Mouse (Mus musculus) MEL (cell line): Measurements from ENCODE around the gene Arhgap23. TPM values are rescaled to one million over a fixed set of nuclear protein-coding genes. Genes with fewer than 3 reads are reported as not detected.

Experiments
- DNase-seq: peaks from one replicate; pipeline ENCODE4 v3.0.0; 2011; ENCODE audit warnings: low read depth, low spot score
- H3K27ac ChIP-seq: 2 replicates; pipeline ENCODE4 v1.5.1; 2012; ENCODE audit warnings: low read depth, mild to moderate bottlenecking, control low read depth, low read length, moderate library complexity; ENCODE audit not compliant: control insufficient read depth
- H3K27me3 ChIP-seq, 2 experiments: fragments of 150-350 bp in 1 of 2; sonication (generic) in 1 of 2; 2 replicates each; pipeline ENCODE4 v1.6.1; 2012; ENCODE audit warnings: low read length in 2 of 2, mild to moderate bottlenecking in 2 of 2, improper control_type of control experiment in 1 of 2, moderate library complexity in 1 of 2; ENCODE audit not compliant: insufficient read depth in 2 of 2, control insufficient read depth in 1 of 2
- H3K36me3 ChIP-seq, 2 experiments: 2 replicates each; pipeline ENCODE4 v1.6.1; 2012 to 2014; ENCODE audit warnings: low read length in 2 of 2, improper control_type of control experiment in 1 of 2, inconsistent platforms in 1 of 2, mild to moderate bottlenecking in 1 of 2; ENCODE audit not compliant: insufficient read depth in 2 of 2, control insufficient read depth in 1 of 2
- H3K4me1 ChIP-seq, 2 experiments: fragments of 150-350 bp in 1 of 2; sonication (generic) in 1 of 2; 2 replicates each; pipeline ENCODE4 v1.6.1; 2012; ENCODE audit warnings: low read length in 2 of 2, improper control_type of control experiment in 1 of 2, mild to moderate bottlenecking in 1 of 2; ENCODE audit not compliant: insufficient read depth in 2 of 2, control insufficient read depth in 1 of 2
- H3K4me3 ChIP-seq, 2 experiments: fragments of 150-350 bp in 1 of 2; sonication (generic) in 1 of 2; 2 replicates each; pipeline ENCODE4 v1.5.1; 2012; ENCODE audit warnings: low read depth in 2 of 2, low read length in 2 of 2, mild to moderate bottlenecking in 2 of 2, moderate library complexity in 2 of 2, control low read depth in 1 of 2, improper control_type of control experiment in 1 of 2; ENCODE audit not compliant: control insufficient read depth in 1 of 2, insufficient read depth in 1 of 2
- H3K79me2 ChIP-seq: 2 replicates; pipeline ENCODE4 v1.6.1; 2012; ENCODE audit warnings: mild to moderate bottlenecking, low read length, moderate library complexity; ENCODE audit not compliant: control insufficient read depth, poor library complexity, insufficient read depth
- H3K9ac ChIP-seq: 2 replicates; pipeline ENCODE4 v1.6.1; 2012; ENCODE audit warnings: low read depth, mild to moderate bottlenecking, control low read depth, low read length, moderate library complexity; ENCODE audit not compliant: control insufficient read depth, poor library complexity, severe bottlenecking
- H3K9me3 ChIP-seq: fragments of 150-350 bp; sonication (generic); replicated peaks from 2 replicates; pipeline ENCODE4 v1.6.1; 2012; ENCODE audit warnings: mild to moderate bottlenecking, low read length, improper control_type of control experiment, moderate library complexity; ENCODE audit not compliant: insufficient read depth
- CHD1 ChIP-seq: IDR thresholded peaks from 2 replicates; pipeline ENCODE4 v1.6.1; 2012; ENCODE audit warnings: low read depth, mild to moderate bottlenecking, inconsistent platforms, low read length, improper control_type of control experiment
- CTCF ChIP-seq, 3 experiments: IDR thresholded peaks in 2 of 3; conservative IDR thresholded peaks in 1 of 3; 2 replicates each; pipeline ENCODE4 v1.5.1; 2011 to 2012; ENCODE audit warnings: low read length in 3 of 3, low read depth in 2 of 3, mild to moderate bottlenecking in 2 of 3, improper control_type of control experiment in 1 of 3, inconsistent platforms in 1 of 3, mixed read lengths in 1 of 3, moderate library complexity in 1 of 3; ENCODE audit not compliant: control insufficient read depth in 1 of 3, insufficient read depth in 1 of 3, poor library complexity in 1 of 3, severe bottlenecking in 1 of 3
- EP300 ChIP-seq, 2 experiments: IDR thresholded peaks; 2 replicates each; pipeline ENCODE4 v1.6.1; 2011; ENCODE audit warnings: improper control_type of control experiment in 2 of 2, low read length in 2 of 2, low read depth in 1 of 2, mild to moderate bottlenecking in 1 of 2
- GATA1 ChIP-seq: IDR thresholded peaks from 2 replicates; pipeline ENCODE4 v1.6.1; 2011; ENCODE audit warnings: low read depth, low read length, improper control_type of control experiment
- MAFK ChIP-seq: IDR thresholded peaks from 2 replicates; pipeline ENCODE4 v1.6.1; 2011; ENCODE audit warnings: low read depth, mild to moderate bottlenecking, low read length, improper control_type of control experiment, borderline replicate concordance
- MEF2A ChIP-seq: IDR thresholded peaks from 2 replicates; pipeline ENCODE4 v1.6.1; 2014; ENCODE audit warnings: low read depth, mild to moderate bottlenecking, inconsistent platforms, low read length, improper control_type of control experiment; ENCODE audit not compliant: poor library complexity, insufficient replicate concordance, severe bottlenecking; ENCODE audit errors: extremely low read depth
- MYB ChIP-seq: IDR thresholded peaks from 2 replicates; pipeline ENCODE4 v1.6.1; 2011; ENCODE audit warnings: mild to moderate bottlenecking, low read depth, low read length, improper control_type of control experiment
- POLR2A ChIP-seq, 2 experiments: IDR thresholded peaks; 2 replicates each; pipeline ENCODE4 v1.6.1; 2011 to 2012; ENCODE audit warnings: low read length in 2 of 2, mild to moderate bottlenecking in 2 of 2, control low read depth in 1 of 2, improper control_type of control experiment in 1 of 2, low read depth in 1 of 2, moderate library complexity in 1 of 2; ENCODE audit not compliant: control insufficient read depth in 1 of 2, insufficient read depth in 1 of 2, poor library complexity in 1 of 2
- RAD21 ChIP-seq: IDR thresholded peaks from 2 replicates; pipeline ENCODE4 v1.6.1; 2011; ENCODE audit warnings: mild to moderate bottlenecking, low read depth, low read length, improper control_type of control experiment
- RCOR1 ChIP-seq: IDR thresholded peaks from 2 replicates; pipeline ENCODE4 v1.6.1; 2012; ENCODE audit warnings: low read depth, mild to moderate bottlenecking, inconsistent platforms, low read length, improper control_type of control experiment
- SMC3 ChIP-seq: IDR thresholded peaks from 2 replicates; pipeline ENCODE4 v1.6.1; 2011; ENCODE audit warnings: low read depth, low read length, improper control_type of control experiment
- TCF12 ChIP-seq: IDR thresholded peaks from 2 replicates; pipeline ENCODE4 v1.6.1; 2014; ENCODE audit warnings: low read depth, mild to moderate bottlenecking, inconsistent platforms, low read length, improper control_type of control experiment, moderate library complexity
- UBTF ChIP-seq: IDR thresholded peaks from 2 replicates; pipeline ENCODE4 v1.6.1; 2012; ENCODE audit warnings: low read depth, mild to moderate bottlenecking, inconsistent platforms, low read length, improper control_type of control experiment, moderate library complexity, borderline replicate concordance; ENCODE audit not compliant: insufficient read depth
- ZC3H11A ChIP-seq: IDR thresholded peaks from 2 replicates; pipeline ENCODE4 v1.6.1; 2012; ENCODE audit warnings: low read depth, mild to moderate bottlenecking, inconsistent platforms, low read length, improper control_type of control experiment
- ZKSCAN1 ChIP-seq: IDR thresholded peaks from 2 replicates; pipeline ENCODE4 v1.6.1; 2012; ENCODE audit warnings: low read depth, mild to moderate bottlenecking, inconsistent platforms, low read length, improper control_type of control experiment, moderate library complexity
- polyA plus RNA-seq, 2 experiments: library from polyadenylated mRNA; stranded (reverse) in 1 of 2; unstranded in 1 of 2; fragments of >175 nt in 1 of 2; fragments of >200 nt in 1 of 2; gene quantifications; 2 replicates each; pipeline versions ENCODE4 v1.2.1 to v1.2.4; 2012; ENCODE audit warnings: low replicate concordance in 2 of 2, low read depth in 1 of 2; ENCODE audit not compliant: insufficient read length in 2 of 2, insufficient read depth in 1 of 2, missing spikeins in 1 of 2
- total RNA-seq: library from RNA; depleted of rRNA; stranded (reverse); fragments of 300-350 nt; gene quantifications from 2 replicates; pipeline ENCODE4 v1.2.3, GENCODE M21; 2012

The Arhgap23 gene
- total and polyA plus RNA-seq, 3 experiments: 1.7 to 7.5 TPM; not detected in 1

DNA sequence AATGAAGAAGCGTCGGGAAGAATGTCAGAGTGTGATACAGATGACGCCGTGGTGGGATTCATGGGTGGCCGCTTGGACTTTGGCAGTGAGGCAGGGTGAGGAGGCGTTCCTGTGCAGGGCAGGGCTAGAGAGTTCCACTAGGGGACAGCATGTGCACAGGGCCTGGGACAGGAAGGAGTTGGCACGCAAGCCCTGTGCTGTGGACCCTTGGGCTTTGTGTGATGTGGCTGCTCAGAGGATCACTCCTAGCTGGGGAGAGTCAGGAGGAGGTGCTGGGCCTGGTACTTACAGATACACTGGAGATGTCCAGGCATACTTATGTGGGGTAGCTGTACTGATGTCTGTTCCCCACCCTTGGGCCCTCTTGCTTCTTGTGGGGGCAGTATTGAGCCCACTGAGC lies 54.5 kb downstream of the Arhgap23 start:
- H3K79me2 ChIP-seq: no peaks in the 10 kb centered on the region
- H3K36me3 ChIP-seq: no peaks in the 10 kb centered on the region
- no peaks in the 10 kb centered on the region for H3K27me3 ChIP-seq
- no peak overlapping the region for H3K27ac ChIP-seq
- H3K9ac ChIP-seq: no peak overlapping the region
- H3K4me1 ChIP-seq: no peaks in the 10 kb centered on the region
- no peak for DNase-seq
- no peaks in the 10 kb centered on the region for H3K9me3 ChIP-seq
- no peak for TF ChIP-seq EP300 (IDR thresholded peaks at IDR 0.05; ENCODE audit: low read depth in 1 of 2, low read length in 2 of 2)
- TF ChIP-seq GATA1: no peak
- no peak for TF ChIP-seq ZKSCAN1
- no peak for TF ChIP-seq CTCF (IDR thresholded peaks at IDR 0.05 in 2 of 3, conservative IDR thresholded peaks at IDR 0.05 in 1 of 3; ENCODE audit: control insufficient read depth in 1 of 3, insufficient read depth in 1 of 3, low read depth in 2 of 3, low read length in 3 of 3, poor library complexity in 1 of 3, severe bottlenecking in 1 of 3)
- no peak for TF ChIP-seq UBTF
- TF ChIP-seq MAFK: no peak
- H3K4me3 ChIP-seq: no peak overlapping the region

DNA sequence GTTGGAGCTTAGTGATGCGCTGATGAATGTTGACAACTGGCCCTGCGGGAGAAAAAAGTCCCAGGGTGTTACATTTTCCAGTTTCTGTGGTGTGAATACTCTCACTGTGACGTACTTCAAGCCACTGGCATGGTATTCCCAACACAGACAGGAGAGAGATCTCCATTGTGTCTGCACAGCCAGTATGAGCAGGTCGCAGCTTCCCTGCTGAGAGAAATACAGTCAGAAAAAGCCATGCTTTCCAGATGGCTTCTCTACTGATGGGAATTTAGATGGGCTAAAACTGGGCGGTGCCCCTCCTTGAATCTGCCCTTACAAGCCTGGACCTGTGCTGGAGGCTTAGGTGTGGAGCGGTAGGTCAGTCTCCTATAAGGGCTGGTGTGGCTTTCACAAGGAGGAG lies 55.9 kb downstream of the Arhgap23 start:
- no peak overlapping the region for H3K4me3 ChIP-seq
- no peaks in the 10 kb centered on the region for H3K4me1 ChIP-seq
- no peak overlapping the region for H3K27ac ChIP-seq
- no peak overlapping the region for H3K9ac ChIP-seq
- H3K9me3 ChIP-seq: no peaks in the 10 kb centered on the region
- TF ChIP-seq TCF12: no peak
- TF ChIP-seq MEF2A: no peak
- no peak for TF ChIP-seq POLR2A (IDR thresholded peaks at IDR 0.05; ENCODE audit: control insufficient read depth in 1 of 2, insufficient read depth in 1 of 2, low read depth in 1 of 2, low read length in 2 of 2, poor library complexity in 1 of 2)
- no peak for TF ChIP-seq MYB
- no peak for TF ChIP-seq RCOR1
- TF ChIP-seq, all 39 proteins: peak for 0
- Histone ChIP-seq H3K79me2 (no peaks in the 10 kb centered on the region), H3K36me3 (no peaks in the 10 kb centered on the region), H3K27me3 (no peaks in the 10 kb centered on the region)
- DNase-seq: no peak

DNA sequence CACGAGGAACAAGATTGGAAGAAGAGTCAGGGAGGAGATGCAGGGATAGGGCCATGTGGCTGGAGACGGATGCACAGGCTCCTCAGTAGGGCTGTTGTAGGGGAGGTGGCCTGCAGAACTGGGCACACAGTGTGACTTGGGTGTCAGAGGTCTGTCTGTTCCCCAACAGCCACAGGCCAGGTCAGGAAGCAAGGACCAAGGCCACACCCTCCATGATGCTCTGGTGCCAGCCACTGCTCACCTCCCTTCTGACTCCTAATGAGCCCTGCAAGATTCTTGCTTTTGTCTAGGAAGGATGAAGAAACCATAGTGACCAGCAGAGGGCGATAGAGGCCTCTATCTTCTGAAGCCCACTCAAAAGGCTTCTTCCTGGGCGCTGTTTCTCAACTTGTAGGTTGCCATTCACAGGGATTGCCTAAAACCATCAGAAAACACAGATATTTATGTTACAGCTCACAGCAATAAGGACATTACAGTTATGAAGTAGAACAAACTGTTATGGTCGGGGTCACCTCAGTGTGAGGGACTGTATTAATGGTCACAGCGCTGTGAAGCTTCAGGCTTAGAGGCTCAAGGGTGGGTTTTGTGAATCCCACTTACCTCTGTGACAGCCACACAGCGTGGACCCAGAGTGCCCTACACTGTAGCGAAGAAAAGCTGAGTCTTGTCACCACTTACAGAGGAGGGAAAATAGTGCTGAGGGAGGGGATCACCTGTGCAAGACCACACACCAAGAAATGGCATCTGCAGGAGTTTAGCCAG lies 61.2 kb downstream of the Arhgap23 start:
- Histone ChIP-seq H3K4me1 (peaks cover 7 to 25% of the 10 kb centered on the region in 2 experiments), H3K27ac (no peak overlapping the region), H3K36me3 (peaks cover 0 to 17% of the 10 kb centered on the region in 2 experiments; a peak in 2 of 4 replicates), H3K9me3 (no peaks in the 10 kb centered on the region), H3K4me3 (no peak overlapping the region), H3K9ac (no peak overlapping the region), H3K27me3 (no peaks in the 10 kb centered on the region), H3K79me2 (no peaks in the 10 kb centered on the region)
- DNase-seq: peak; percentile 91
- TF ChIP-seq CHD1 (no peak), MAFK (no peak), SMC3 (peak; percentile 85), ZC3H11A (peak; percentile 55; the same call in 1 of the 2 replicates), CTCF (IDR thresholded peaks at IDR 0.05 in 2 of 3, conservative IDR thresholded peaks at IDR 0.05 in 1 of 3; ENCODE audit: control insufficient read depth in 1 of 3, insufficient read depth in 1 of 3, low read depth in 2 of 3, low read length in 3 of 3, poor library complexity in 1 of 3, severe bottlenecking in 1 of 3) (peak; percentile 74 to 92 (median 88)), RAD21 (peak; percentile 65)
